Mouse (Mus musculus) right cerebral cortex, postnatal 36 days (tissue): Measurements from ENCODE around the gene Galk2.

Experiments used
- DNase-seq, 2 experiments: peaks; one replicate each; pipeline ENCODE4 v3.0.0; 2022; ENCODE audit warnings: low spot score in 2 of 2, mixed read lengths in 1 of 2

The Galk2 gene

DNA sequence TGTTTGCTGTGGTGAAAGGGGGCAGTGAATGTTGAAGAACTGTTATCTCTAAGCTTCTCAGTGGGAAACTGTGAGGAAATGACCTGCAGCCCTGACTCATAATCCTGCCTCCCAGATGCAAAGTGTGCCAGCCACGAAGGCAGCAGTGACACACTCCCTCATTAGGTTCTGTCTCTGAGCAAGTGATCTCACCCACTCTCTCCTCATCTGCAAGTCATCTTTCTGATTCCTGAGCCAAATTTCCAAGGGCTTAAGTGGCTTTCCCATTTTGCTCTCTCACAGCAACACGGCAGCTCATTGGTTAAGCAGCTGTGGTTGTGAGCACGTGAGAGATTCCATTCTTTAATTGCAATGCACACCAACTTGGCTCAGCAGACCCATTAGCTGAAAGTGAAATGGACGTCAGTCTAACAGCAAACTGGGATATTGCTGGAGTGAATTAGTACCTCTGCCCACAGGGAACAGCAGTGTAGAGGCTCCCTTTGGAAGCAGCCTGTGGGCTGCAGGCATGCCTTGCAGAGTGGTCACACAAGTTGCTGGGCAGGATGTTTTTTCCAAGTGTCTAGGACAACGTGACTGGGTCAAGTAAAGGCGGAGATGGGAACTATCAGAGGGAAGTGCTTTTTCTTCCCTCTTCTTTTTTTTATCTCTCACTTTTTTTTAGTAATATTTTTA is 82.3 kb downstream of the Galk2 start:
- DNase-seq = peak in 1 of 2 experiments; percentile 12

DNA sequence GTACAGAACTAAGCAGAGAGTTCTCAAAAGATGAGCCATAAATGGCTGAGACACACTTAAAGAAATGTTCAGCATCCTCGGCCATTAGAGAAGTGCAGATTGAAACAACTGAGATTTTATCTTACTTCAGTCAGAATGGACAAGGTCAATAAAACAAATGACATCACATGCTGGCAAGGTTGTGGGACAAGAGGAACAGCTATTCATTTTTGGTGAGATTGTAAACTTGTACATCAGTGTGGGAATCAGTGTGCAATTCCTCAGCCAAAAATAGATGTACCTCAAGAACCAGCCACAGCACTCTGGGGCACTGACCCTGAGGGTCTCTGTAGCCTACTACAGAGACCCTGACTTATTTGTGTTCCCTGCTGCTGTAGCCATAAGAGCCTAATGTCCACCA is 84.4 kb downstream of the Galk2 start:
- no peak for DNase-seq

DNA sequence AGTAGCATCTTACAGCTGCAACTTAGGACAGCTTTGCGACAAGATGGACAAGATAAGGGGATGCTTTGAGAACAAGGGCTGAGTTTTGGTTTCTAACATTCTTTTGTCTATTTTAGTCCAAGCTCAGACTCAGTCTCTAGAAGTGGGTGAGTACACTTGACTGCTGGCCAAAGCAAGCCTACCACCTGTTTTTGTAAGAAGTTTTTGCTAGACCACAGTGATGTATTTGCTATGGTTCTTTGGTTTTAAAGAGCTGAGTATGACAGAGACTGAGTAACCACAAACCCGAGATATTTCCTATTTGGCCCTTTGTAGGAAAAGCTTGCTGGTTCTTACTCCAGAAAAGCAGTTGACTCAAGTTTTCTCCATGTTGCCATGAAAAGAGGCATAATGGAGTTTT is 89.3 kb downstream of the Galk2 start:
- DNase-seq = peak in 1 of 2 experiments; percentile 21

DNA sequence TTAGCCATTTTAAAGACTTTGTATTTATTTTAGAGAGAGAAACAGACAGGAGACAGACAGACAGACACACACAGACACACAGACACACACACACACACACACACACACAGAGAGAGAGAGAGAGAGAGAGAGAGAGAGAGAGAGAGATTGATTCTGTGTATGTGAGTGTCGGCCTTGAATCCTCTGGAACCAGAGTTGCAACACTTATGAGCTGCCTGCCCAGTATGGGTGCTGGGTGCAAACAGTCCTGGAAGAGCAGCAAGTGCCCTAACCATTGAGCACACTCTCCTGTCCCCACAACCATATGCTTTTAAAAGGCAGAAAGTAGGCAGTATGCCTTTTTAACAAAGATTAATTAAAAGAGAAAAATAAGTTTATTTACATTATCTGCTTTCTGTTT is 109.9 kb downstream of the Galk2 start:
- no peak for DNase-seq

DNA sequence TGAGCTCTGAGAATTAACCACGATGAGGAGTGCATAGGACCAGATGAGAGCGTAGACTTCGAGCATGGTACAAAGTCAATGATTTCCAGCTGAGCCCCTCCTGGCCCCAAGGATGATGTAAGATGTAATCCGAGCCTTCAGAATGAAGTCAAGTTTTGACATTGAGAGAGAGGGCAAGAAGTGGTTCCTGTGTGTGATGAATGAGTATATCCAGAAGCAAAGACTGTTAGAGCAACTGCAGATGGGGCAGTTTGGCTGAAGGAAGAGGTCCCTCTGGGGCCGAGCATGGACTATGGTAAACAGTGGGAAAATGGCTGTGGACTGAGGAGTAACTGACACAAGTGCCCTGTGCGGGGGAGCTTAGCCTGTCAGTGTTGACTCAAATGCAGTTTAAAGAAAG is 114.3 kb downstream of the Galk2 start:
- DNase-seq = no peak

DNA sequence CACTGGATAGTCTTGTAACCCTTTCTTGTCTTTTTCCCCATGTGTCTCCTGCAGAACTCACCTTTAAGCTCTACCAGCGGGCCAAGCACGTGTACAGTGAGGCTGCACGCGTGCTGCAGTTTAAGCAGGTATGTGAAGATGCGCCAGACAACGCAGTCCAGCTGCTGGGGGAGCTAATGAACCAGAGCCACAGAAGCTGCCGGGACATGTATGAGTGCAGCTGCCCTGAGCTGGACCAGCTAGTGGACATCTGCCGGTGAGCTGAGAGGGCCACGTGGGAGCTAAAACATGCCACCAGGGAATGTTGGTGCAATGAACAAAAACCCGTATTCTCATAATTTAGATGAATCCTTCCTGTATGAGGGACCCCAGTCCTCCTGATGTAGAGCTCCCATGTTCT is 116.3 kb downstream of the Galk2 start:
- DNase-seq = no peak

DNA sequence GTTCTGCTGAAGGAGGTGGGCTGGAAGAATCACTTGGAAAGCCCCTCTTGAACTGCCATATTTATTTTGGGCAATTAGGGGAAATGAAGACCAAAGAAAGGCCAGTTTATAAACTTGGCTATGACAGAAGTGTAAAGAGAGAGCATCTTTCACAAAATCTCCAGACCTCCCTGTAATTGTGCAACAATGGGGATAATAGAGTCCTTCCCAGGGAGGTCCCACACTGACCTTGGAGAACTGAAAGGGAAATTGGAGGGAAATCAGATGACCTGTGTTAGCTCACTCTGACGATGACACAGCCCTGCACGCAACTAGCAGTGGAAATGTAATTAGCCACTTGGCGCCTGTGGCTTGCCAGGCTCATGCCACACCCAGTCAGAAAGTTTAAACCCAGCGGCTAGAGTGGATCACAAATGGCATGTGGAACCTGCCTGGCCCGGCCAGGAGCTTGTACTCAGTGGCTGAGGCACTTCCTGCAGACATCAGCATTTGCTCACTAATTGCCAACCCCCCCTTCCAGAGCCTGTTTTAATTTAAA is 117.0 kb downstream of the Galk2 start:
- no peak for DNase-seq

DNA sequence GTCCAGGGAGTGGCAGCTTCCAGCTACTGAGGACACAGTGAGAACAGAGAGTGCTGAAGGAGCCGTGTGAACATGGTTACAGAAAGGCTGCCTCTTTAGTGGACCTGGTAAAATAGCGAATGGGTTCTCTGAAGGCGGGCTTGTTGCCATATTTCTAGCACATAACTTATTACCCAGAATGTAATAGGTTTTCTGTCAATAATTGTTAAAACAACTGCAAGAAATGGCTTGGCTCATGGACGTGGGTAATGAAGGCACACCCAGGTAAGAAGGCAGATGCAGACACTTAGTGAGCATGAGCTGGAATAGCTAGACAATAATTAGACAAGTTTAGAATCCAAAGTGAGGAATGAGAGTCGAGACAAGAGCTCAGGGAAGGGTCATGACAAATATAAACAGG is 143.4 kb downstream of the Galk2 start:
- DNase-seq = no peak

DNA sequence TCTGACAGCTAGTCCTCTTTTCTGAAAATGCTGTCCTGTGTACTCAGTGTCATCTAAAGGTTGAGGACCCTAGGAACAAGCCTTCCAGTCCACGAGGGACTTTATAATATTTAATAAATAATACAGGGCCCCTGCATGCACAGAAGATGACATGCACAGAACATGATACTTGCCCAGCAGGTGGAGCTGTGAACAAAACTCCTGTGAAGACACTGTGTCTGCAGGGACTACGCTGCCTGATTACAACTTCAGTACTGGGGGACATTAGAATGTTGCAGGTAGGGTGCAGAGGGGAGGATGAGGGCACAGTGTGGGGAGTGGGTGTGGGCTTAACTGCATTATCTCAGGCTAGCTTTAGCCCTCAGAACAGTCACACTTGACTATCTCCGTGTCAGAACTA is 147.2 kb downstream of the Galk2 start:
- peak; percentile 32 to 37 for DNase-seq

DNA sequence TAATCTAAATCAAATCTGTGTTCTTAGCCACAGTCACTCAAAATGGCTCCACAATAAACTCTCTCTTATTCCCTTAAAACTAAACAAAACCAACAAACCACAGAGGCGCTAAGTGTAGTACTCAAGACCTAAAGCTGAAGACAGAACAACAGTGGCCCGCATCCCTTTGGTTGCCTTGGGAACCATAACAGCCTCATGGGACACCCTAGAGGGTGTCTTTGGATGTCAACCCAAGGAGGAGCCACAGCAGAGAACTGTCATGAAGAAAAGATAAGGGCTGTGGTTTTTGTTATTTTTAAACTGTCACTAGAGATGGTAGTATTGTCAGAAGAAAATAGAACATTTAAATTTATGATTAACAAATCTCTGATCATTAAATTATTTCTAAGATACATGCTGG is 147.8 kb downstream of the Galk2 start:
- no peak for DNase-seq

DNA sequence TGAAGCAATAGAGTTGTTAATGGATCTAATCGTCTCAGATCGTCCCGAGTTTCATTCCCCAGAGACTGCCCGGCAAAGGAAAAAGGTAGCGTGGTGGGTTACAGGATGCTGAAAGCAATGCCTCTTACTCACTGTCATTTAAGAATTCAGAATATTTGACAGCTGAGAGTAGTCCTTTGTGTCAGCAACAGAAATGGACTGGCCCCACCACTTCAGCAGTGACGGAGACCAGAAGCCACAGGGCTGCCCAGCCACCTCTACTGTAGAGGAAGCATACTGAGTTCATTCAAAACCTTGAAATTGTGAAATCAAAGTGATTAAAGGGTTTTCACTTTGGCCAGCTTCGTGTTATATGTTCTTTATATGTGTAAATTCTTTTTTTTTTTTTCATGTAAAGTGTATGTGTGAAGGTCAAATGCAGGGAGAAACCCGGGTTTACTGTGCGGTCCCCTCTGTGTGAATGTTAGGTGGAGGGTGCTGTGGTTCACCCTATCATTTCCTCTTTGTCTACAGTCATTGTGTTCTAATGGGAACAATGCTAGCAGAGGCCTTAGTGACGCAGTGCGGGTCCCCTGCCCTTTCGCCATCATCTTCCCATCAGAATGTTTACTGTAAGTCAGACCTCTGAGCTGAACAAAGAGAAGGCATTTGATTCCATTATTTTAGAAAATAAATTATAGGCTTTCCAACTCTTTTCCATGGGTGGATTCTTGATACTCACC is 156.2 kb downstream of the Galk2 start:
- DNase-seq = no peak

DNA sequence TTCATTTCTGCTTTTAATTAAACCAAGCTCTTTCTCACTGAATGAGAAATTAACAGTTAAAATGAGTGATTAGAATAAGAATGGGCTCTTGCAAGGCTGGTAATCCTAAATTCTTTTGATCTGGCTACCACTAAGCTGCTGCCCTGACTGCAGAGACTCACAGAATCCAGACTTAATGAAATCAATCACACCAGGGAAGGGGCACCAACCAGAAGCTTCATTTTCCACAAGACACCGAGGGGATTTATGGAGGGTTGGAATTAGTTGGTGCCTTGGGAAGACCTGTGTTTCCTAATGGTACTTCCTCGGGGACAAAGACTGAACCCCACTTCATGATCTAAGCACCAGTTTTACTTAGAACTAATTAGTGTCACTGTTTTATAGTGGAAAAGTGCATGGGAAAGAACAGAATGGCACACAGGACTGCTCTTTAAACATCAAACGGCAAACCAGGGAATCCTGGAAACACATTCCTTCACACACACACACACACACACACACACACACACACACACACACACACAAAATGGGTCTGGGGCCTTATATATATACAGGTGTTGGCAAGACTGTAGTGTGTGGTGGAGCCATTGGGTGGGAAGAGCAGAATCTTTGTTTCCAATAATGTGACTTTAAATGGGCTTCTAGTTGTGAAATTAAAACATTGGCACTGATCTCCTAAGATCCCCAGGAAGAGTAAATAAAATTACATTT is 157.0 kb downstream of the Galk2 start:
- DNase-seq = no peak

DNA sequence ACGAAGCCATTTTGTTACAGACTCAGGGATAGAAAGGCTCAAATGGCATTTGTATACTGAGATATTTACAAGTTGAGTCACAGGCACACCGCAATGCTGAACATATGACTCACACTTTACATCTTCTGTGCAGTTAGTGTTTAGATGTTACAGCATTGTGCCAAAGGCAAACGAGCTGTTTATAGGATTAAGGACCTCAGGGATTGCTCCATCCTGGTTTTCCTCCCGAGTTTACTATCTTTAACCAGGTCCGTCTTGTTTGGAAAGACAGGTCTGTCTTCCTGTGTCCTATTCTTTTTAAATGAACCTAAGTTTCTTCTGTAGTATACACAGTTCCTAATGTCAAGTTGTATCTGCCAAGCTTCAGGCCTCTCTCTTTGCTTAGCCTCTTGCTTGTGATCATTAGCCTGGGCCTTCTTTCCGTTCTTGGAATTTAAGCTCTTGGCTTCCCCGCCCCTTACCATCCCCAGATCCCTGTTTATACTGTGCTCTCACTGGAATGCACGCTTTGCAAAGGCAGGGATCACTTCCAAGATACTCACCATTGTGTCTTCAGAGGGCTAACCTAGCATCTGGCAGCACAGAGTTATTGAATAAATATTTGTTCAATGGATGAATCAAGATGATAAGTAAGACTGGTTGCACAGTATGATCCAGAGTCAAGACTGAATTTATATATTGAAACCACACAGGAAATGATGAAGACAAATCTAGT is 172.4 kb downstream of the Galk2 start:
- DNase-seq = no peak

DNA sequence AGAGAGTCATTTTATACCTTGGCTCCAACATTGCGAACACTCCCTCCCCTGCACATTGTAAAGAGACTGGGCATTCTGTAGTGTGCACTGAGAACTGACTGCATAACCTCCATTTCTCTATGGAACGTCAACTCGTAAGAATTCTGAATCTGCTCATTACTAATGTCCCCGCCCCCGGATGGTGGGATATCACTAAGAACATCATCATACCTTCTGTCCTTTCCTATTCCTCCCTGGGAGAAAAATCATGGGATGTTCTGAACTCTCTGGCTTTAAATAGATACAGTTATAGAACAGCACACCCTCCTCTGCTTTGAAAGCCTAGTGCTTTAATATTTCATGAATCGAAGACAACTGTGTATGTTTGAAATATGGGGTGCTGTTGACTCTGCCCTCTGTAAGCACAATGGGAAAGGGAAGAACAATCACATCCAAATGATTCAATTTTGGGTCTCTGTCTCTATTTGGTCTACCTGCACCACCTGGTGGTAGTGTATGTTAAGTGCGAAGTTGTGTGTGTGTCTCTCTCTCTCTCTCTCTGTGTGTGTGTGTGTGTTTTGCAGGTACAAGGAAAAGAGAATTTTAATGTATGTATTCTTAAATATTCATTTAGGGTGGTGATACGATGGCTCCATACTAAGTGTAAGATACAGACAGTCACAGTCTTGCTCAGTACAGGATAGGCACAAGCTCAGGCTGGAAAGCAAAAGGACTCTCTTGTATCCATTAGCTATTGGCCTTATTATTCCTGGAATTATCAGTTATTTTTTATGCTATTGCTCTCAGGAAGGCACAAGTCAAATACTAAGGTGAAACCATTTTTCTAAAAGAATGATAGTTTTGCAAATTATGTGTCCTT is 174.4 kb downstream of the Galk2 start:
- DNase-seq = peak in 1 of 2 experiments; percentile 3
